Mouse (Mus musculus) testis, adult 2 months (tissue): ENCODE results near the gene Tesk2.

Experiments
- CTCF ChIP-seq: fragments of 200-500 bp; IDR thresholded peaks from 2 replicates; pipeline ENCODE4 v1.5.1; 2012; ENCODE audit warnings: low read depth, mild to moderate bottlenecking, inconsistent platforms, low read length, moderate library complexity; ENCODE audit not compliant: control insufficient read depth, insufficient read depth, insufficient replicate concordance
- POLR2A ChIP-seq: fragments of 200-500 bp; IDR thresholded peaks from 2 replicates; pipeline ENCODE4 v1.6.1; 2012; ENCODE audit warnings: low read depth, mild to moderate bottlenecking, inconsistent platforms, low read length, moderate library complexity; ENCODE audit not compliant: control insufficient read depth

- TF ChIP-seq CTCF (no peak), POLR2A (no peak)
Measured at GRCm38 (mm10) chr4:116794273-116794672, 73.5 kb downstream of the Tesk2 start.
